Mouse (Mus musculus): ENCODE data around the gene Creg2.

DNA sequence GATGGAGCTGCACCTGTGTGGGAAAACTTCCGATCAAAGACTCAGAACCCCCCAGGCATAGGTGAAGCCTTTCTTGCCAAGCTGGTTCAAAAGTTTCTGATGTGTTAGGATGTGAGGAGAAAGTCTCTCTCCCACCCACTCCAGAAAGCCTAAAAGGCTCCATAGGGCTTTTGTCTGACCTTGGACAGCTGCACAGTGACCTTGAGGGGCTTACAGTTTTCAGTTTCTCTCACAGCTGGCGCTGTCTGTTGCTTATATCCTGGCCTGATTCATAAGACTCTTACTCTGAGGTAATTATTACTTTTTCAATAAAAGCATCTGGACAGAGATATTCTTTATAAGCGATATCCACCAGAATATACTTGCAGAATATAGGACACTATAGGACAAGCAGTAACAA, 38.2 kb downstream of the Creg2 start:
- TF ChIP-seq CTCF (IDR thresholded peaks at IDR 0.05; ENCODE audit: extremely low read depth, insufficient read length, insufficient replicate concordance, low read depth, low read length) (no peak), POLR2A (IDR thresholded peaks at IDR 0.05; ENCODE audit: low read depth, low read length) (no peak)

All from small intestine, adult 2 months (tissue).